Mouse (Mus musculus): Measurements from ENCODE around the gene Ccdc51.

The Ccdc51 gene

DNA sequence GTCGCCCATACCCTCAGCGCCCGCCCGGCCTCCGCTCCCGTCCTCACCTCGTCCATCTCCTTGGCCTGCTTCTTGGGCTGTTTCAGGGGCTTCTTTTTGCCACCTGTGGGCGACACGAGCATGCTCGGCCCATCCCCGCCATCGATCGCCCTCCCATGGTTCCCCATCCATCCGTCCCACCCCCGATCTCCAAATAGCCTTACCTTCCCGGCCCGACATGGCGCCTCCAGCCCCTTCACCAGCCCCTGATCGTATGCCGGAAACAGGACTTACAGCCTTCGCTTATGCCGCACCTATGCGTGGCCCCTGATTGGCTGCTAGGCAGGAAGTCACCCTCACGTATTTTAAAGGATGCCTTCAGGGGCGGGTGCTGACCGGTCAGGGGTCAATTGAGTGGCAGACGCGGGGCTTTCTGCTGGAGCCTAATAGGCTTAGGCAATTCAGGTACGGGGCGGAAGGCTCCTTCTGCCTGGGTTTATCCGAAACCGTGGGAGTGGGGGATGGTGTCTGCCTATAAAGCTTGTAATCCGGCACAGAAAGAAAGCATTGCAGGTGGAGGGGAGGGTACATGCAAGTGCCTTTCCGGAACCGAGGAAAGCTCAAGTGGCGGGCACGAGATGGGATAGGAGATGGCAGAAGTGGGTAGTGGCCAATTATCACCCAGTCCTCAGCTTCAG is at the start of gene Ccdc51, which contains the start of gene Tma7:
TSS of gene Ccdc51 (plus strand) at position 370 of the 677 bp plus-strand sequence.
TSS of gene Tma7 (minus strand) at position 464 of the 677 bp plus-strand sequence.
- DNase-seq: peak; percentile 87

DNA sequence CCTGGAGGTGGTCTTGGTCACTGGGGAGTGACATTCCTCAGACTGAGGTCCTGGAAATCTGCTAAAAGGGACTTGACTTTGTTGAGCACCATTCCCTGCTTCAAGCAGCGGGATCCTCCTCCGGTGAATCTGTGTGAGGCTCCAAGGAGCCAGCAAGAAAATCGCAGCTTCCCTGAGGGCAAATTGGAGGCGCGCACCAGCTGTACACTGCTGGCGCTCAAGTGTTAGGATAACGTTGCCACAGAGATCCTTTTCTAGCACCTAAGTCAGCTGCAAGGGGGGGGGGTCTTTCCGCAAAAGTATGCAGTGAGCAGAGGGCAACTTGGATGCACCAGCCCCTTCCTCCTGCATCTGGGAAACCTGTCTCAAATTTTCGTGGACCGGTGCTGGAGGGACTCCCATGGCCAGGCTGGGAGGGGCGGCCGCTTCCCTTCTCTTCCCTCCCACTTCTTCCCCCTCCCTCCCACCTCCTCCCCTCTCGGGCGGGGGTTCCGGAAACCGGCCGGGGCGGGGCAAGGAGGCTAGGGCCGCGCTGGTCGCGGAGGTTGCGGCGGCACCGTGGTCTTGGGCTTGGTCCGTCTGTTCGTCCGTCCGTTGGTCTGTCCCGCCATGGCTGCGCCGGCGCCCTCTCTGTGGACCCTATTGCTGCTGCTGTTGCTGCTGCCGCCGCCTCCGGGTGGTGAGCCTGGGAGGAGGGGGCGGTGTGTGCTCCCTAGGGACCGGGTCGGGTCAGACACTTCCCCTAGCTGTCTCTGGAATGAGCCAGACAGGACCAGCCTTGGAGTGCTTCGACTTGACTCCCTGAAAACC is 44.0 kb upstream of the Ccdc51 start, which contains the start of gene Shisa5:
TSS of gene Shisa5 (plus strand) at position 480 of the 810 bp plus-strand sequence.
- peak; percentile 93 for DNase-seq

- DNase-seq: peak; percentile 74
These were observed 43.4 kb upstream of the Ccdc51 start for GRCm38 (mm10) chr9:109038901-109039364.

DNA sequence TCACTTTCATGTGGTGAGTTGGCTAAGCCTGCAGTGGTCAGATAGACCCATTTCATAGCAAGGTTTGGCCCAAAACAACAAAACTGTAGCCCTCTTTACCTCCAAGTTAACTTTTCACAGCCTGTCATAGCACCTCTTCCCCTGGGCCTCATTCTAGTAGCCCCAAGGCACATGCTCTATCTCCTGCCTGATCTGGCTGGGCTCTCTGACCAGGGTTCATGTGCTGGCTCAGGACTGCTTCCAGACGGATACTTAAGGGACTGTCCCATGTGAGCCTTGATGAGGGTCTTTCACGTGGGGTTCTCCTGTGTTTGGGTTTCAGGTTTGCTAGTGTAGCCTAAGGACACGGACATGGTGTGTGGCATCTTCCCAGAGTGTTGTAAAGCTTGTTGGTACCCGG is 42.6 kb upstream of the Ccdc51 start:
- no peak for DNase-seq

- no peak for DNase-seq
These were observed 42.1 kb upstream of the Ccdc51 start for GRCm38 (mm10) chr9:109040216-109040615.

DNA sequence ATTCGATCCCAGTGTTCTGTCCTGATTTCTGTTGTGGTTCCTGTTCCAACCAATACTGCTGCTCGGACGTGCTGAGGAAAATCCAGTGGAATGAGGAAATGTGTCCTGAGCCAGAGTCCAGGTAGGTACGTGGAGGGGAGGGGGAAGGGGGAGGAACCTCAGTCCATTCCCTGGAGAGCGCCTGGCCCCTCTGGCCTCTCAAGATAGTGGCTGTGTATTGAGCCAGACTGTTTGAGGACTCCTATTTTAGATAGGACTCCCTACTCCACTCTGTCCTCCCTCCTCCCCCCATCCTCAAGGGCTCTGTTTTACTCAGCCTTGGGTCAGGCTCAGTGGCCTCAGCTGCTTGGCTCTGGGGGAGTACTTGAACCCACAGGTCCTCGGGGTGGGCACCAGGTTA is 41.4 kb upstream of the Ccdc51 start:
- DNase-seq: peak; percentile 59

DNA sequence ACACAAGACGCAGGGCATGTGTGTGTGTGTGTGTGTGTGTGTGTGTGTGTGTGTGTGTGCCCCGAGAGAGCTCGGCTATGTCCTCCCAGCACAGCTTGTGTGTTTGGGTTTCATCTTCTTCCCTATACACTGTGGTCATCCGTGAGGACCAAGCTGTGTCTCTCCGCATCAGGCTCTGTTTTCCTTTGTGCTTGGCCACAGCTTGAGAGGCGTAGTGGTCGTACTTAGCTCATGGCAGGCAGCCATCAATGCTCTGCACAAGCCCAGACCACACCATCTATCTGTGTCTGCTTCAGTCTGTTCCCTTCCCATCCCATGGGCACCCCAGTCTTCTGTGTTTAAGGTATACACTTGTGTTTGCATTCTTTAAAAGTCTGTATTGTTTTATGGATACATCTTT is 40.9 kb upstream of the Ccdc51 start:
- DNase-seq: no peak

- DNase-seq: peak; percentile 76
These were observed 36.0 kb upstream of the Ccdc51 start for GRCm38 (mm10) chr9:109046306-109046705.

GRCm38 (mm10) chr9:109049316-109049715 is 33.0 kb upstream of the Ccdc51 start:
- DNase-seq: no peak

- DNase-seq: no peak
These were observed 32.2 kb upstream of the Ccdc51 start for GRCm38 (mm10) chr9:109049996-109050673.

- no peak for DNase-seq
These were observed 31.7 kb upstream of the Ccdc51 start for GRCm38 (mm10) chr9:109050674-109050997.

GRCm38 (mm10) chr9:109051011-109051501 is 31.2 kb upstream of the Ccdc51 start:
- no peak for DNase-seq

- DNase-seq: no peak
These were observed 30.4 kb upstream of the Ccdc51 start for GRCm38 (mm10) chr9:109051651-109052489.

GRCm38 (mm10) chr9:109052490-109053260 is 29.6 kb upstream of the Ccdc51 start:
- DNase-seq: no peak

GRCm38 (mm10) chr9:109053366-109053765 is 28.9 kb upstream of the Ccdc51 start:
- no peak for DNase-seq

- no peak for DNase-seq
These were observed 28.4 kb upstream of the Ccdc51 start for GRCm38 (mm10) chr9:109053851-109054250.

DNA sequence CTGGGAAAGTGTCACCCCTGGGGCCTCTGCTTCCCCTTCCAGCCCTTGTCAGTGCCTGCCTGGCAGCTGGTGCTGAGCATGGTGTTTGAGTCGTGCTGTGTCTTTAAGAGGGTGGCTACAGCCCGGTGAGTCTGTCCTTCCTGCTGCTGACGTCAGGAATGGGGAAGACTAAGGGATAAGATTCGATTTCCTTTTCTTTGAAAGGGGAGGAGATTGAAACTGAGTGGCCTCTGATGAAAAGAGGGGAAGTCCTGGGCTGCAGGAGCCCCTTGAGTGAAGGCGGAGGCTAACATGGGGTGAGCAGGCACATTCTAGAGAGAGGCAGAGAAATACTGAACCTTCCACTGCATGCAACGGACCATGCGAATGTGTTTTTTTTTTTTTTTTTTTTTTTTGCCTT is 27.6 kb upstream of the Ccdc51 start:
- peak; percentile 83 for DNase-seq

GRCm38 (mm10) chr9:109055271-109056030 is 26.8 kb upstream of the Ccdc51 start:
- no peak for DNase-seq

DNA sequence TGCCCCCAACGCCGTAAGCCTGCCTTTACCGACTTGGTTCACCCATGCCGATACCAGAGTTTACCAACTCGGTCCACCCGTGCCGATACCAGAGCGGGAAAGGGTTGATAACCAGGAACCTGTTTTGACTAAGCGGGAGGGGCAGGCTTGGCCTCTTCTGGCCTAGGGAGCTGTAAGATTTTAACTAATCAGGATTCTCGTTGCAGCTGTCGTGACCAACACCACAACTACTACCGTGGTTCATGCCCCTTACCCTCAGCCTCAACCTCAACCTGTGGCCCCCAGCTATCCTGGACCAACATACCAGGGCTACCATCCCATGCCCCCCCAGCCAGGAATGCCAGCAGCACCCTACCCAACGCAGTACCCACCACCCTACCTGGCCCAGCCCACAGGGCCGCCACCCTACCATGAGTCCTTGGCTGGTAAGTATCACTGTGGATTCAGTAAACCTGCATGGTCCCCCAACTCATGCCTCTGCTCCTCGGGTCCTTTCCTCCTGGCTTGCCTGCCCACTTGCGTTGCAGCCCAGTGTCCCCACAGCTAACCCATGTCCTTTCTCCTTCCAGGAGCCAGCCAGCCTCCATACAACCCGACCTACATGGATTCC is 26.1 kb upstream of the Ccdc51 start:
- DNase-seq: no peak

DNA sequence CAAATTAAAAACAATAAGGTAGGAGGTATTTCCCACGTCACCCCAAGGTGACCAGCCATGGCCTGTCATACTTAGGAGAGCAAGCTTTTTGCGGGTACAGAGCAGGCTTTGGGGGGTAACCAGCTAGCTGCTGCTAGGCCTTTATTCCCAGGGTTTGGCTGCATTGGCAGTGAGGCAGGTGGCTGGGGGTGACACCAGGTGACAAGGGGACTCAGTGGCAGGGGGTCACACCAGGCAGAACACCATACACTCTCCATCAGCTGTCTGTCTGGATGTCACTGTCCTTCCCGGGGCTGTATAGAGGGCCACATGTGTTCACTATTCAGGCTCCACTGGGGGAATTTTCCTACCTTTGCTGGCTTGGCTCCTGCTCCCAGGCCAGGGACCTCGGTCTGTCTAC is 25.4 kb upstream of the Ccdc51 start:
- DNase-seq: no peak
